Mouse (Mus musculus): Measurements from ENCODE around the gene Tnrc18. TPM values are rescaled to one million over a fixed set of nuclear protein-coding genes. Genes with fewer than 3 reads are reported as not detected.

The Tnrc18 gene
- polyA plus RNA-seq, 1 experiment, result 48.6 TPM

DNA sequence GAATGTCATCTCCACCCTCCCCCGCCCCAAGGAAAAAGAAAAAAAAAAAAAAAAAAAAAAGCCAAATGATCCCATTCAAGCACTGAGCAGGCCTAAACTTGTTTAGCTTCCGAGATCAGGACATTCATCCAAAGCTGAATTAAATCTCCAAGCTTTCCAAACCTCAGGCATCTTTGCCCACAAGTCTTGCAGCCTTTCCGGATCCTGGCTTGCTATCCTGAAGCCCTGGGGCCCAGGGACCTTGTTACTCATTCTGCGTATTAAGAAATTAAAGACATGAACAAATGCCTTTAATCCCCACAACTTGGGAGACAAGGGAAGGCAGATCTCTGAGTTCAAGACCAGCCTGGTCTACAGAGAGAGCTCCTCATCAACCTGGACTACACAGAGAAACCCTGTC lies 20.5 kb downstream of the Tnrc18 start:
- H3K27ac ChIP-seq (ENCODE audit: control insufficient read depth, insufficient read depth, low read length), result no peak overlapping the region
- no peaks in the 10 kb centered on the region for H3K36me3 ChIP-seq (ENCODE audit: control insufficient read depth, insufficient read depth, low read length)
- TF ChIP-seq CTCF (IDR thresholded peaks at IDR 0.05; ENCODE audit: borderline replicate concordance, control insufficient read depth, extremely low read depth, insufficient read depth, low read length, poor library complexity) (no peak), POLR2A (IDR thresholded peaks at IDR 0.05; ENCODE audit: control insufficient read depth, extremely low read depth, insufficient read depth, low read length, poor library complexity) (no peak)
- no peak overlapping the region for H3K4me3 ChIP-seq (ENCODE audit: control insufficient read depth, insufficient read depth, low read length)
- peaks cover 26% of the 10 kb centered on the region for H3K4me1 ChIP-seq (replicated peaks; ENCODE audit: control insufficient read depth, insufficient read depth, low read length)
- 94% methylated on average over 4 of the region's 4 CpGs for WGBS
- H3K27me3 ChIP-seq (ENCODE audit: control insufficient read depth, insufficient read depth, low read length), result no peaks in the 10 kb centered on the region
- no peak for DNase-seq

DNA sequence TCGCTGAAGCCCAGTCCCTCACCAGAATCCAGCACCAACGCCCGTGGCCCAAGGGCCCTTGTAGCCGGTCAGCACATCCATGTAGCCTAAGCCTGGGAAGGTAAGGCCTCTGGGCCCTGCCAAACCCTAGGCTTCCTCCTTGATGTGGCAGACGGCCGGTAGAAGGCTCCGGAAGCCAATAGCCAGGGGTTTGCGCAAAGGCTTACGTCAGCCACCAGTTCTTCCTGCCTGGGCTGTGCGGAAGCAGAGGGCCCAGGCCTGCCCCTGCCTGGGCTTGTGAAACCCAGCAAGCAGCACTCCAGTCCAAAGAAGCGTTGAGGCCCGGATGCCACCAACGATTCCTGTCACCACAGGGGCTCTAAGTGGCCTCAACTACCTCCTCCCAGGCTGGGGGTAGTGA lies 22.9 kb downstream of the Tnrc18 start:
- WGBS, result 2% methylated on average over 13 of the region's 13 CpGs
- Histone ChIP-seq H3K4me3 (ENCODE audit: control insufficient read depth, insufficient read depth, low read length) (peak overlapping the region; percentile 88), H3K4me1 (replicated peaks; ENCODE audit: control insufficient read depth, insufficient read depth, low read length) (peaks cover 29% of the 10 kb centered on the region), H3K27me3 (ENCODE audit: control insufficient read depth, insufficient read depth, low read length) (no peaks in the 10 kb centered on the region), H3K36me3 (ENCODE audit: control insufficient read depth, insufficient read depth, low read length) (peaks cover 4% of the 10 kb centered on the region; the same call in 1 of the 2 replicates), H3K27ac (ENCODE audit: control insufficient read depth, insufficient read depth, low read length) (peak overlapping the region; percentile 87)
- DNase-seq, result peak; percentile 83
- TF ChIP-seq POLR2A (IDR thresholded peaks at IDR 0.05; ENCODE audit: control insufficient read depth, extremely low read depth, insufficient read depth, low read length, poor library complexity), result peak; percentile 89
- 0 out of 2 replicates have a peak, but pooled peaks have one; percentile 49 for TF ChIP-seq CTCF (IDR thresholded peaks at IDR 0.05; ENCODE audit: borderline replicate concordance, control insufficient read depth, extremely low read depth, insufficient read depth, low read length, poor library complexity)

DNA sequence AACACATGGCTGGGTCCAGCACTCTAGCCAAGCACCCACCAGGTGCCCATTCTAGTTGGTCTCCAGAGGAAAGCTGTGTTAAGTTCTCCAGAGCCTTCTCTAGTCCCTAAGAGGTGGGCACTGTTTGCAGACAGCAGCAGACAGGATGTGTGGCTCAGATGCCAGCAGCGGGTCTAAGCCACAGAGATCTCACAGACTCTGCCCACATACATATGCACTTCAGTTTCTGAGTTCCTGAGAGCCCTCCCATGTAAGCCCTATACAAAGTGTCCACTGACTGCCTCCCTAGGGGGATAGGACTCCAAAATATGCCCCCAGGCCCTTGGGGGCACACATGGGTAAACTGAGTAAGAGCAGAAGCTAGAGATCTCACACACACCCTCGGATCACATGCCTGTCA lies 23.3 kb downstream of the Tnrc18 start:
- no peak for TF ChIP-seq CTCF (IDR thresholded peaks at IDR 0.05; ENCODE audit: borderline replicate concordance, control insufficient read depth, extremely low read depth, insufficient read depth, low read length, poor library complexity)
- TF ChIP-seq POLR2A (IDR thresholded peaks at IDR 0.05; ENCODE audit: control insufficient read depth, extremely low read depth, insufficient read depth, low read length, poor library complexity), result no peak
- Histone ChIP-seq H3K4me1 (replicated peaks; ENCODE audit: control insufficient read depth, insufficient read depth, low read length) (peaks cover 29% of the 10 kb centered on the region), H3K4me3 (ENCODE audit: control insufficient read depth, insufficient read depth, low read length) (peak overlapping the region; percentile 88), H3K27ac (ENCODE audit: control insufficient read depth, insufficient read depth, low read length) (peak overlapping the region; percentile 87), H3K36me3 (ENCODE audit: control insufficient read depth, insufficient read depth, low read length) (peaks cover 8% of the 10 kb centered on the region; the same call in 1 of the 2 replicates), H3K27me3 (ENCODE audit: control insufficient read depth, insufficient read depth, low read length) (no peaks in the 10 kb centered on the region)
- DNase-seq, result peak; percentile 66
- 4% methylated on average over 2 of the region's 2 CpGs for WGBS

DNA sequence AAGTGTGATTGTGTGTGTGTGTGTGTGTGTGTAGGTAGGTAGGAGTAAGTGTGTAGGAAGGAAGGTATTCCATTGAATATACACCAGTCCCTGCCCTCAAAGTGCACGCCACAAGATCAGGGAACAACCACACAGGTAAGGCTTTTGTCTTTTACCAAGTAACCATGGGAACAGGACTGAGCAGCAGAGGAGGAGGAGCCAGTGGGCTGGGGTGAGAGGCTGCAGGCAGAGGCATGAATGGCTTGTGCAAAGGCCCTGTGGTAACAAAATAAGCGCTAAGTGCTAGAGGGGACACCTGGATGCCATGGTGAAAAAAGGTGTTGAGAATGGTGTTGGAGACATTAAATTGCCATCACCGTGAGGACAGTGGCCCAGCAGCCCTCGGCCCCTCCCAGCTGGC lies 24.9 kb downstream of the Tnrc18 start:
- 89% methylated on average over 4 of the region's 4 CpGs for WGBS
- H3K36me3 ChIP-seq (ENCODE audit: control insufficient read depth, insufficient read depth, low read length), result peaks cover 21% of the 10 kb centered on the region

DNA sequence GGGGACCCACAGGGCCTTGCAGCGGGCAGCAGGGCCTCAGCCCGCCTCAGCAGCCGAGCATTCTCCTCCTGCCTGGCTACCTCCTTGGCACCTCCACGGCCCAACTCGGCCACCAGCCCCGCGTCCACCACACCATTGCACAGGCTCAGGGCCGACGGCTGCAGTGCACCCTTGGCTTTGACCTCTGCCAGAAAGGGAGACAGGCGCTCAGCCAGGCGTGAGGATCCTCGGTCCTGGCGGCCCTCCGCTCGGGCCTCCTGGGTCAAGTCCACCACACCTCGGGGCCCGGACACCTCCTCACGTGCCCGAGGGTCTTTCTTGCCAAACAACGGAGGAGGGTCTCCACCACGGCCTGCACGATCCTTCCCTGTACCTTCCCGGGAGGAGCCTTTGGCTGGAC lies 29.2 kb downstream of the Tnrc18 start:
- Histone ChIP-seq H3K27me3 (ENCODE audit: control insufficient read depth, insufficient read depth, low read length) (no peaks in the 10 kb centered on the region), H3K4me3 (ENCODE audit: control insufficient read depth, insufficient read depth, low read length) (no peak overlapping the region), H3K4me1 (replicated peaks; ENCODE audit: control insufficient read depth, insufficient read depth, low read length) (peaks cover 19% of the 10 kb centered on the region), H3K36me3 (ENCODE audit: control insufficient read depth, insufficient read depth, low read length) (peaks cover 27% of the 10 kb centered on the region), H3K27ac (ENCODE audit: control insufficient read depth, insufficient read depth, low read length) (no peak overlapping the region)
- no peak for DNase-seq
- TF ChIP-seq CTCF (IDR thresholded peaks at IDR 0.05; ENCODE audit: borderline replicate concordance, control insufficient read depth, extremely low read depth, insufficient read depth, low read length, poor library complexity) (no peak), POLR2A (IDR thresholded peaks at IDR 0.05; ENCODE audit: control insufficient read depth, extremely low read depth, insufficient read depth, low read length, poor library complexity) (no peak)
- 97% methylated on average over 23 of the region's 23 CpGs for WGBS

More for the DNA sequence above, 24.9 kb downstream of the Tnrc18 start:
- H3K27ac ChIP-seq (ENCODE audit: control insufficient read depth, insufficient read depth, low read length), result no peak overlapping the region
- H3K4me1 ChIP-seq (replicated peaks; ENCODE audit: control insufficient read depth, insufficient read depth, low read length), result peaks cover 29% of the 10 kb centered on the region
- DNase-seq, result no peak
- no peak for TF ChIP-seq POLR2A (IDR thresholded peaks at IDR 0.05; ENCODE audit: control insufficient read depth, extremely low read depth, insufficient read depth, low read length, poor library complexity)
- no peak for TF ChIP-seq CTCF (IDR thresholded peaks at IDR 0.05; ENCODE audit: borderline replicate concordance, control insufficient read depth, extremely low read depth, insufficient read depth, low read length, poor library complexity)
- no peaks in the 10 kb centered on the region for H3K27me3 ChIP-seq (ENCODE audit: control insufficient read depth, insufficient read depth, low read length)
- H3K4me3 ChIP-seq (ENCODE audit: control insufficient read depth, insufficient read depth, low read length), result no peak overlapping the region

DNA sequence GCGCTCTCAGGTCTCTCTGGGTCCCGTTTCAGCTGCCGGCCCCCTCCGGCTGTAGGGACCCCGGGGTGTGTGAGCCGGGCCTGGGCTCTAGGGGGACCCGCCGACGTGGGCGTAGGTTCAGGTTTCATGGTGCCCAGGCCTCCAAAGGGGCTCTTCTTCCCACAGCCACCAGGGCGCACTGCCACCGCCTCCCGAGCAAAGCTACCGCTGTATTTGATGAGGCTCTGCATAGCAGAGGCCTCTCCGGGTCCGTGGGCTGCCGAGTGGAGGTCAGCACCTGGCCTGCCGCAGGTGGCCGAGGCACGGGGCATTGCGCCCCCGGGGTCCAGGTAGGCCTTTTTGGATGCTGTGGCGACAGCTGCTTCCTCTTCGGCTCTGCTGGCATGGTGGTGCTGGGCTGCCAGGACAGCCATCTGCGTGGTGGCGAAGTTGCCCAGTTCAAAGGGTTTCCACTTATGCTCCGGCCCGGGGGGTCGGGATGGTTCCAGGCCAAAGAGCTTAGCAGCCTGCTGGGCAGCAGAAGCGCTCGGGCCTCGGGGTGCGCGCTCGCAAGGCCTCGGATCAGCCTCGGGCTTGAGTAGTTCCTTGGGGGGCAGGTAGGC lies 30.1 kb downstream of the Tnrc18 start:
- no peaks in the 10 kb centered on the region for H3K27me3 ChIP-seq (ENCODE audit: control insufficient read depth, insufficient read depth, low read length)
- H3K4me1 ChIP-seq (replicated peaks; ENCODE audit: control insufficient read depth, insufficient read depth, low read length), result peaks cover 20% of the 10 kb centered on the region
- H3K4me3 ChIP-seq (ENCODE audit: control insufficient read depth, insufficient read depth, low read length), result no peak overlapping the region
- no peak for DNase-seq
- 90% methylated on average over 37 of the region's 37 CpGs for WGBS
- TF ChIP-seq CTCF (IDR thresholded peaks at IDR 0.05; ENCODE audit: borderline replicate concordance, control insufficient read depth, extremely low read depth, insufficient read depth, low read length, poor library complexity) (no peak), POLR2A (IDR thresholded peaks at IDR 0.05; ENCODE audit: control insufficient read depth, extremely low read depth, insufficient read depth, low read length, poor library complexity) (no peak)
- no peak overlapping the region for H3K27ac ChIP-seq (ENCODE audit: control insufficient read depth, insufficient read depth, low read length)
- peaks cover 27% of the 10 kb centered on the region for H3K36me3 ChIP-seq (ENCODE audit: control insufficient read depth, insufficient read depth, low read length)
